Mouse (Mus musculus): ENCODE data around the gene Lnpep. TPM values are rescaled to one million over a fixed set of nuclear protein-coding genes. Genes with fewer than 3 reads are reported as not detected.

Gene Lnpep
- polyA plus RNA-seq (2014; fragmentation: Illumina TruSeq; extraction: RNeasy Lipid Tissue Mini Kit (QIAGEN cat#74804); ENCODE audit: low read depth, low replicate concordance): 17.4 TPM

GRCm38 (mm10) chr17:17624957-17625586 lies at the start of gene Lnpep:
Lnpep (minus strand) TSS chr17:17625050.

Other genes with a start within 250 kb of the Lnpep start
- gene Lix1, start 222.4 kb downstream of the Lnpep start, polyA plus RNA-seq (2014; fragmentation: Illumina TruSeq; extraction: RNeasy Lipid Tissue Mini Kit (QIAGEN cat#74804); ENCODE audit: low read depth, low replicate concordance): 0.26 TPM
- gene Vmn2r90, start 78.7 kb upstream of the Lnpep start, polyA plus RNA-seq (2014; fragmentation: Illumina TruSeq; extraction: RNeasy Lipid Tissue Mini Kit (QIAGEN cat#74804); ENCODE audit: low read depth, low replicate concordance): not detected
- gene Spaca6, start 202.1 kb upstream of the Lnpep start, polyA plus RNA-seq (2014; fragmentation: Illumina TruSeq; extraction: RNeasy Lipid Tissue Mini Kit (QIAGEN cat#74804); ENCODE audit: low read depth, low replicate concordance): 3.1 TPM
- not detected for gene Has1, start 230.2 kb upstream of the Lnpep start, polyA plus RNA-seq (2014; fragmentation: Illumina TruSeq; extraction: RNeasy Lipid Tissue Mini Kit (QIAGEN cat#74804); ENCODE audit: low read depth, low replicate concordance)